Mouse (Mus musculus) c-Kit-negative CD71-positive TER-119-positive erythroid progenitor cells, embryonic 14.5 days (primary cell): ENCODE data around the gene Slfn5.
"Not testable (repeated sequence)": the region's sequence is repeated elsewhere in the genome, so short reads cannot be mapped to it uniquely, and the experiment has no call there.

Experiments
- DNase-seq: peaks from one replicate; pipeline ENCODE4 v3.0.0-alpha.2; 2013; ENCODE audit warnings: low read depth, low spot score

The Slfn5 gene

DNA sequence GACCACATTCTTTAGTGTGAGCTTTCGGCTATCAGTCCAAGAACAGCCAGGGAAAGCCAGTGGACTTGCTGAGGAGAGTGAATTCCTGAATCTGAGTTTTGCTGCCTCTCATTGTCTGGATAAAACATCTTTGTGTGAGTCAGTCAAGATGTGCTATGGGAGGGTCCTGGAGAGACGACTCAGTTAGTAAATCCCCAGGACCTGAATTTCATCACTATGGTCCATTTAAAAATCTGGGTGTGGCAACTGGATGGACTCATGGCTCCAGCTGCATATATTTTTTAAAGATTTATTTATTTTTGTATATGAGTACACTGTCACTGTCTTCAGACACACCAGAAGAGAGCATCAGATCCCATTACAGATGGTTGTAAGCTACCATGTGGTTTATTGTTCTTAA is 5.5 kb upstream of the Slfn5 start:
- no peak for DNase-seq

DNA sequence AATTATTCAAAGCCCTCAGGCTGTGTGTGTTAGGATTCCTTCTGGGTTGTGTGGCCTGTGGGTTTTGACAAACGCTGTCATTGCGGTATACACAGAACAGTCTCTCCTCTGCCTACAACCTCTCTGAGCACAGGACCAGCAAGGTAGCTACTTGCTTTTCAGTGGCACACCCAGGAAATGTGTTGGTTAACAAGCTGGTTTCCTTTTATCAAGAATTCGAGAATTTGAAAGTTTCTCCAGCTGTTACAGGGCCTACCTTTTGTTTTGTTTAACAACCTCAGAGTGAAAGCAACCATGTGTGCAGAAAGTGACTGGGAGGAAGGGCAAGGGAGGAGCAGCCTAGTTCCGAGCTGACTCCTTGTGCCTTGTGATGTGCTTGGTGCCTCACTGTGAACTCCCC is 3.7 kb upstream of the Slfn5 start:
- no peak for DNase-seq

DNA sequence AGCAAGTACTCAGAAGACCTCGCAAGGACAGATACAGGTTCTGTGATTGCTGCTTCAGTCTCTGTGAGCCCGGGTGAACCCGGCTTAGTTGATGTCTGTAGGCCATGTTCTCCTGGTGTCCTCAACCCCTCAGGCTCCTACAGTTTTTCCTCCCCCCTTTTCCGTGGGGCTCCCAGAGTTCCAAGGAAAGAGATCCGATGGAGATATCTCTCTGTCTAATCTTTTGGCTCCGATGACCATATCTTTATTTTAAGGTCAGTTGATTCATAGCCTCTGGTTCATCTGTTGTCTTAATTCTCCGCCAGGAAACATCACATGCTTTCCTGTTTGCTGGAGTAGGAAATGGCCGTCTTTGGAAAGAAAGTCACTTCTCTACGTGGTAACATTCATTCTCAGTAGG is 2.1 kb upstream of the Slfn5 start:
- DNase-seq, result no peak

DNA sequence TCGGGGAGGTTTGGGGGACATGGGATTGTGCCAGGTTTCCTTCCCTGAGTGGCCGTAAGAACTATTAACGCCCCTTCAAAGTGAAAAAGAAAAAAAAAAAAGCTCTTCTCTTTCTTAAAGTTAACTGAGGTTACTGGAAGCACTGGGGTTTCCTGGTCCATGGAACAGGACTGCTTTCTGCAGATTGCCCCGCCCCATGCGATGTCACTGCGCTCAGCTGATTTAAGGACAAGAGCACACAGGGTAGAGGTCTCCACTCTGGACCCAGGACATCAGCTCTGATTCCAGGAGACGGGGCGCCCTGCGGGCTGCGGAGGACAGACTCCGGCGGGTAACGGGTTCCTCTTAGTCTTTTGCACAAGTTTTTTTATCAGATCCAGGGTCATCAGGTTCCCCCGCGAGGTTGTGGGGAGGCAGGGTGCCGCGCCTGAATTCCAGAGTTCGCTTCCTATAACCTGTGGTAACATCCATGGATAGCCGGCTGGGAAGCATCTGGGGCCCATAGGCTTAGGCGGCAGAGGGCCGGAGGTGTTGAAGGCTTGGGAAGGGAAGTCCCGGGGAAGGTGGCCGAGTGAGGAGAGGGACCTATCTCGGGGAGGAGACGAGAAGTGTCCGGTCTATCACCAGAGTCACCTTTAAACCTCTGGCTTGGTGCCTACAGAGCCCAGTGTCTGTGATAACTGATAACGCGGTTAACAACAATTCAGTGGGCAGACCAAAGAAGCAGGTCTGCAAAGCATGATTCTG is 889 bp downstream of the Slfn5 start:
- no peak for DNase-seq

DNA sequence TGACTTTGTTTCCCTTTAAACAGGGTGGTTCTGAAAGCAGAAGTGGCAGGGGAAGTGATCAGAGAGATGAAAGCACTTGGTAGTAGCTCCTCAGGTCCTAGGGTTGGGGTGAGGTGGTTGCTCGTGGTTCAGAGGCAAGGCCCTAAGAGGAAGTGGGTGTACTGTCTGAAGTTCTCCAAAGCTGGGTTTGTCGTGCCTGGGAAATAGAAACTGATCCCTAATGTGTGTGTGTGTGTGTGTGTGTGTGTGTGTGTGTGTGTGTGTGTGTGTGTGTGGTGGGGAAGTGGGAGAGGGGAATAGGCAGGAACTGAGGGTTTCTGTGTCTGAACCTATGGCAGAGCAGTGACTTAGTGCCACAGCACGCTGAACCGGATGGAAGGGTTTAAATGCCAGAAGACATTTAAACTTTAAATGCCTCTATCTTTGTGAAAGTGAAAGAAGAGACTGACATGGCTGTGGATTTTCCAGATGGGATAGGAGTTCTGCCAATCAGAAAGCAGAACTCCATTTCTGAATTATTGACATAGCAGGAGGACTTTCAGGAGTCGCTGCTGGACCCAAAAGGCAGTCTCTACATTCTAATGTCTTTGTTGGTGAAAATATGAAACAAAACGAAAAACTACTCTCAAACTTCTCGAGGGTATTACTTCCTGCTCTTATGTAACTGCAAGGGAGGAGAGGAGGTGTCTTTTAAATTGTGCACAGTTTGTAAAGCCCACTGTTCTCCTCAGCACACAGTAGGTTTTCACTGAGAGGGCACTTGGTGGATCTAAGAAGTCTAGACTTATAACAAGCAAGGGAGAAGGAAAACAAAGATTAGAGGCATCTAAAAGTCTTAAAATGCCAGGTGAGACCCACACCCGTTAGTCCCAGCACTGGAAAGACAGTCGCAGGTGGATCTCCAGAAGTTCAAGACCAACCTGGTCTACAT is 1.7 kb downstream of the Slfn5 start:
- DNase-seq, result no peak

DNA sequence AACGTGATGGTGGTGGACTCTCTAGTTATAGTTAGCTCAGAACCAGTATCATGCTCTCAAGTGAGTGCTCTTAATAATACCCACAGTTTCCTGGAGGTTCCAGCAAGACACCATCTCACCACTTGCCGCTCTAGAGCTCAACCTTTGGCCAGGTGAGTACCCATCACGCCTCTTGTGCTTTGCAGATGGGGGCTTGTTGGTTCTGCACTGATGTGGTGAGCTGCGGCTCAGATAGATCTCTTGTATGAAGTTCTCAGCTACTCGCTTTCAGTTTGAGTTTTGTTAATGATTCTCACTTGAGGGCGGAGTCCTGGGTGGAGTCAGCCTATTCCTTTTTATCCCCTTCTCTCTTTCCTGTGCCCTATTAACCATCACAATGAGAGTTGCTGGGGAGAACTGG is 3.5 kb downstream of the Slfn5 start:
- no peak for DNase-seq

DNA sequence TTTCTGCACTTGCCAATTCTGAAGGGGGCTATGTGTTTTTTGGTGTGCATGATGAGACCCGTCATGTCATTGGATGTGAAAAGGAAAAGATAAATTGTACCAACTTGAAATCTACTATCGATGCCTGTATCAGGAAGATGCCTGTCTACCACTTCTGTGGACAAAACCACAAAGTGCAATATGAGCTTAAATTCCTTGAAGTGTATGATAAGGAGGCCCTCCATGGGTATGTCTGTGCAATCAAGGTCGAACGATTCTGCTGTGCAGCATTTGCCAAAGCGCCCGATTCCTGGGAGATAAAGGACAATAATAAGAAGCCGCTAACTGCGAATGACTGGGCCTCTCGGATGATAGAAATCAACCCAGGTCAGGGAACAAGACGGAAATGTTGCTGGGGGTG is 5.8 kb downstream of the Slfn5 start:
- DNase-seq, result no peak

- DNase-seq, result no peak
These were observed 8.5 kb downstream of the Slfn5 start for GRCm38 (mm10) chr11:82959613-82960012.

GRCm38 (mm10) chr11:82961743-82962142 is 10.6 kb downstream of the Slfn5 start:
- no peak for DNase-seq

DNA sequence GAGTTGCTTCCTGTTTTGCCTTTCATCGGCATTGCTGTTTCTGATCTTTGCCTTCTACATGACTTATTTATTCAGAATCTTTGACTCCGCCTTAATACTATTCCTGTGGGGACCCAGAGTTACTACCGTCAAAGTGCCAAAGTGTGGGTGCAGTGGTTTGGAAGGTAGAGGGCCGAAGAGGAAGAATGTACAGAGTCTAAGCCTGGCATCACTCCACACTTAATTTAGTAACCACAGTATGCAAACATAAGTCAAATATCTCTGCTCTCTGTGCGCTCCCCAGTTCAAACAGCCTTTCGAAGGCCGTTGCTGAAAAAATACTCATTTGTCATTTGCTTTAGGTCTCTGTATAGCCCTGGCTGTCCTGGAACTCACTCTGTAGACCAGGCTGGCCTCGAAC is 11.1 kb downstream of the Slfn5 start:
- DNase-seq, result no peak

DNA sequence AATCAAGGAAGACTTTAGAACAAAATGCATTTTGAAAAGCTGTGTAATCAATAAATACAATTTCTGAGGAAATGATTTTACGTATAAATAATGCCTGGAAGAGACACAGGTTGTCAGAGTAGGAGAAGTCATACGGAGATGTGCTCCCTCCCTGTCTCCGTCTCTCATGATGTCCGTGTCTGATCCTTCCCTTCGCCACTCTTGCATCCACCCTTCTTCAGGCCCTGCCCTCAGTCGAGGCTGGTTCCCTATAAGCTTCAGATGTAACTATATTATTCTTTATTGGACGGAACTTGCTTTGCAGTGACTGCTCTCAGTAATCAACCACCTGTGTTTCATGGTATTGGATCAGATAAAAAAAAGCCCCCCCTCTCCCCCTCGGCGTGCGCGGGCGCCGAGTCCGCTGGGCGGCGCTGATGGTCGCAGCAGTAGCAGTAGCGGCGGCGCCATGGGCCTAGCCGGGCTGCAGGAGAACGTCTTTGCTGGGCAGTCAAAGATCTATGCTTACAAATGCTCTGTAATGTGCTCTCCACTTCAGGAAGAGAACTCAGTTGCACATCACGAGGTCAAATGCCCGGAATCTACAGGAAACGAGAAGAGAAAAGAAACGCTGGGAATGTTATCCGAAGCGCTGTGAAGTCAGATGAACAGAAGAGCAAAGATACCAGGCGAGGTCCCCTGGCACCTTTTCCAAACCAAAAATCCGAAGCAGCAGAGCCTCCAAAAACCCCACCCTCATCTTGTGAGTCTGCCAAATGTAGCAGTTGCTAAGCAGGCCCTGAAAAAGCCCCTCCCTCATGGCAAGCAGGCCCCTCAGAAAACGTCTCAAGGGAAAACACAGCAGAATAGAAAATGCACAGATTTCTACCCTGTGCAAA is 19.8 kb downstream of the Slfn5 start:
- no peak for DNase-seq

- DNase-seq, result no peak
These were observed 20.4 kb downstream of the Slfn5 start for GRCm38 (mm10) chr11:82971590-82971974.

GRCm38 (mm10) chr11:82973916-82974315 is 22.8 kb downstream of the Slfn5 start:
- no peak for DNase-seq

- DNase-seq, result not testable (repeated sequence)
These were observed 31.3 kb downstream of the Slfn5 start for GRCm38 (mm10) chr11:82982409-82982808.

DNA sequence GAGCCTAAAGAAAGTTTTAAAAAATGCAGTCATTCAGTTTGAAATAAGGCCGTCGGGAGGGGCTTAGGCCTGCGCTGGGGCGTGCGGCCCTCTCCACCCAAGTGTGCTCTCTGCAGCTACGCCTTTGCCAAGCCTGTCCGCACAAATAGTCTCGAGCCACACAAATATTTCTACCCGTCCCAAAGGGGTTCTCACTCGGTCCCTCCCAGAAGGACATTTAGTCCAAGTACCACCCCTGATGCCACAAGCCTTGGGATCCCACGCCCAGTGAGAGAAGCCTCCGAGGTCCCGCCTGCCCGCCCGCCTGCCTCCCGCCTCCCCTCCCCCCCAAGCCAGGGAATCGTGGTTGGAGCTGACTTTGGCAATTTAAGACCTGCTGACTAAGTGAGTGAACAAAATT is 32.0 kb downstream of the Slfn5 start:
- no peak for DNase-seq

GRCm38 (mm10) chr11:82987621-82988020 is 36.5 kb downstream of the Slfn5 start:
- no peak for DNase-seq

DNA sequence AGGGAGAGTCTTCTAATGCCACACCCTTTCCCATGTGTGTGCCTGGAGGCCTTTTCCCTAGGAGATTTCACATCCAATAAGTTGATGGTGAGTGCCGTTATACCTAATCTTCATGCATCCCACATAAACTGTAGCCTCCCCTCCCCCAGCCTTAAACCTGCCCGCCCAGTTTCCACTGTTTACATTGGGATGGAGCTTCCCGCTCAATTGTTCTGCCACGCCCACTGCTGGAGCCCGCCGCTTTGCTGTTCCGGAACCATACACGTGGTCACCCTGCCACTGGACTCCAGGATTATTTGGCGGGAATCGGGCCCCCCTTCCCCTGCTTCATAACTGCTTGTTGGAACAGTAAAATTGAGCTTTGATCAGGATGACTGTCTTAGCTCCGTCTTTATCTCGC is 38.2 kb downstream of the Slfn5 start:
- DNase-seq, result no peak

GRCm38 (mm10) chr11:82990612-82991385 is 39.6 kb downstream of the Slfn5 start:
- DNase-seq, result not testable (repeated sequence)

DNA sequence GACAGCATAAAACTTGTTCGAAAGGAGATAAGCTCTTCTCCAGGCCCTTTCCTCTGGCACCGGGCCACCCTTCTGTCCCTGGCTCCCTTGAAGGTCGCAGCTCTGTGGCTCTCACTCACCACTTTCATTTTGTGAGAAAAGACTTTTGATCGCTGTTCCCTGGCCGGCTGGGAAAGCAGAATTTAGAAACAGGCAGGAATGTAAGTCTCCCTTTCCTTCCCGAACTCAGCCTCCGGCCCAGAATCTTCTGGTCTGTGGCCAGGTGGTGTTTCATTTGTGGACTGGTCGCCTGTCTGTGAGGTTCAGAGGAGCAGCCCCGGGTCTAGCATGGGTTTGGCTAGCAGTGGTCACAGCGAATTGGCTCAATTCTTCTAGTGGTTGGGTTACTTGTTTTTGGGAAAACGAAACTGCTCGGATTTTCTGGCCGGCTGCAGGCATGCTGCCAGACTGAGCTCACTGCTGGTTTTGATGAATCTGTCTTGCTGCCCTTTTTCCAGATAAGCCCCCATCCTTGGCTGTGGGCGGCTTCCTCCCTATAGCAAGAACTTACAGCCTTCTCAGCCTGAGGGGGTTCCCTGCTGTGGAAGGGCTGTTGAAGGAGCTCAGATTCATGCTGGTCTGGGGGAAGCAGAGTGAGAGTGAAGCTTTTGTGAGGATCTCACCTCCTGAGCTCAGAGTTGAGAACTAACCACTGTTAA is 40.5 kb downstream of the Slfn5 start, which contains the start of gene Slfn9:
TSS of gene Slfn9 (minus strand) at position 362 of the 698 bp plus-strand sequence.
- no peak for DNase-seq

GRCm38 (mm10) chr11:83013356-83013755 is 62.2 kb downstream of the Slfn5 start:
- no peak for DNase-seq
